Mouse (Mus musculus): Measurements from ENCODE around the gene Mrpl58.

Gene Mrpl58

GRCm38 (mm10) chr11:115391358-115391757 lies 12.2 kb upstream of the Mrpl58 start:
- no peak for TF ChIP-seq POU5F1 (IDR thresholded peaks at IDR 0.05; ENCODE audit: borderline replicate concordance, low read length)
- H3K4me3 ChIP-seq (replicated peaks; ENCODE audit: low read length), result no peak overlapping the region
- H3K9me3 ChIP-seq (ENCODE audit: low read length), result no peaks in the 10 kb centered on the region
- peaks cover 57% of the 10 kb centered on the region for H3K4me1 ChIP-seq (replicated peaks; ENCODE audit: low read depth, low read length)
- peaks cover 30% of the 10 kb centered on the region for H3K27me3 ChIP-seq (ENCODE audit: insufficient read depth, low read length)
- peaks cover 40% of the 10 kb centered on the region for H3K36me3 ChIP-seq (ENCODE audit: insufficient read depth, low read length)

GRCm38 (mm10) chr11:115393721-115394325 lies 9.7 kb upstream of the Mrpl58 start:
- H3K27me3 ChIP-seq (ENCODE audit: insufficient read depth, low read length), result peaks cover 30% of the 10 kb centered on the region
- H3K9me3 ChIP-seq (ENCODE audit: low read length), result no peaks in the 10 kb centered on the region
- peak overlapping the region; percentile 76 for H3K4me3 ChIP-seq (replicated peaks; ENCODE audit: low read length)
- TF ChIP-seq NANOG (IDR thresholded peaks at IDR 0.05; ENCODE audit: borderline replicate concordance, low read length), result no peak
- no peak for TF ChIP-seq POU5F1 (IDR thresholded peaks at IDR 0.05; ENCODE audit: borderline replicate concordance, low read length)
- no peak for TF ChIP-seq CTCF (conservative IDR thresholded peaks at IDR 0.05; ENCODE audit: low read length)
- H3K4me1 ChIP-seq (replicated peaks; ENCODE audit: low read depth, low read length), result peaks cover 59% of the 10 kb centered on the region
- peaks cover 41% of the 10 kb centered on the region for H3K36me3 ChIP-seq (ENCODE audit: insufficient read depth, low read length)

- peaks cover 23% of the 10 kb centered on the region for H3K27me3 ChIP-seq (ENCODE audit: insufficient read depth, low read length)
- H3K4me3 ChIP-seq (replicated peaks; ENCODE audit: low read length), result no peak overlapping the region
- TF ChIP-seq POU5F1 (IDR thresholded peaks at IDR 0.05; ENCODE audit: borderline replicate concordance, low read length) (no peak), CTCF (conservative IDR thresholded peaks at IDR 0.05; ENCODE audit: low read length) (no peak), NANOG (IDR thresholded peaks at IDR 0.05; ENCODE audit: borderline replicate concordance, low read length) (no peak)
- H3K9me3 ChIP-seq (ENCODE audit: low read length), result no peaks in the 10 kb centered on the region
- H3K4me1 ChIP-seq (replicated peaks; ENCODE audit: low read depth, low read length), result peaks cover 50% of the 10 kb centered on the region
- H3K36me3 ChIP-seq (ENCODE audit: insufficient read depth, low read length), result peaks cover 24% of the 10 kb centered on the region
These were observed 5.5 kb upstream of the Mrpl58 start for GRCm38 (mm10) chr11:115398085-115398484.

GRCm38 (mm10) chr11:115400126-115400525 lies 3.4 kb upstream of the Mrpl58 start:
- Histone ChIP-seq H3K27me3 (ENCODE audit: insufficient read depth, low read length) (peaks cover 3% of the 10 kb centered on the region), H3K9me3 (ENCODE audit: low read length) (no peaks in the 10 kb centered on the region), H3K36me3 (ENCODE audit: insufficient read depth, low read length) (peaks cover 20% of the 10 kb centered on the region), H3K4me1 (replicated peaks; ENCODE audit: low read depth, low read length) (peaks cover 45% of the 10 kb centered on the region), H3K4me3 (replicated peaks; ENCODE audit: low read length) (no peak overlapping the region)
- TF ChIP-seq NANOG (IDR thresholded peaks at IDR 0.05; ENCODE audit: borderline replicate concordance, low read length), result no peak
- TF ChIP-seq CTCF (conservative IDR thresholded peaks at IDR 0.05; ENCODE audit: low read length), result no peak
- TF ChIP-seq POU5F1 (IDR thresholded peaks at IDR 0.05; ENCODE audit: borderline replicate concordance, low read length), result no peak

GRCm38 (mm10) chr11:115400630-115401391 lies 2.7 kb upstream of the Mrpl58 start:
- Histone ChIP-seq H3K4me1 (replicated peaks; ENCODE audit: low read depth, low read length) (peaks cover 52% of the 10 kb centered on the region), H3K9me3 (ENCODE audit: low read length) (no peaks in the 10 kb centered on the region), H3K4me3 (replicated peaks; ENCODE audit: low read length) (peak overlapping the region; percentile 51), H3K27me3 (ENCODE audit: insufficient read depth, low read length) (no peaks in the 10 kb centered on the region), H3K36me3 (ENCODE audit: insufficient read depth, low read length) (peaks cover 20% of the 10 kb centered on the region)
- no peak for TF ChIP-seq CTCF (conservative IDR thresholded peaks at IDR 0.05; ENCODE audit: low read length)
- TF ChIP-seq NANOG (IDR thresholded peaks at IDR 0.05; ENCODE audit: borderline replicate concordance, low read length), result no peak
- no peak for TF ChIP-seq POU5F1 (IDR thresholded peaks at IDR 0.05; ENCODE audit: borderline replicate concordance, low read length)

GRCm38 (mm10) chr11:115405723-115406122 lies 2.2 kb downstream of the Mrpl58 start:
- H3K9me3 ChIP-seq (ENCODE audit: low read length), result no peaks in the 10 kb centered on the region
- H3K4me3 ChIP-seq (replicated peaks; ENCODE audit: low read length), result no peak overlapping the region
- no peaks in the 10 kb centered on the region for H3K27me3 ChIP-seq (ENCODE audit: insufficient read depth, low read length)
- TF ChIP-seq CTCF (conservative IDR thresholded peaks at IDR 0.05; ENCODE audit: low read length) (no peak), POU5F1 (IDR thresholded peaks at IDR 0.05; ENCODE audit: borderline replicate concordance, low read length) (no peak), NANOG (IDR thresholded peaks at IDR 0.05; ENCODE audit: borderline replicate concordance, low read length) (no peak)
- H3K4me1 ChIP-seq (replicated peaks; ENCODE audit: low read depth, low read length), result peaks cover 82% of the 10 kb centered on the region
- H3K36me3 ChIP-seq (ENCODE audit: insufficient read depth, low read length), result peaks cover 52% of the 10 kb centered on the region

- Histone ChIP-seq H3K4me1 (replicated peaks; ENCODE audit: low read depth, low read length) (peaks cover 87% of the 10 kb centered on the region), H3K27me3 (ENCODE audit: insufficient read depth, low read length) (no peaks in the 10 kb centered on the region), H3K9me3 (ENCODE audit: low read length) (no peaks in the 10 kb centered on the region), H3K4me3 (replicated peaks; ENCODE audit: low read length) (0 out of 2 replicates have a peak overlapping the region, but pooled peaks have one; percentile 7), H3K36me3 (ENCODE audit: insufficient read depth, low read length) (peaks cover 62% of the 10 kb centered on the region)
- TF ChIP-seq NANOG (IDR thresholded peaks at IDR 0.05; ENCODE audit: borderline replicate concordance, low read length), result no peak
- TF ChIP-seq CTCF (conservative IDR thresholded peaks at IDR 0.05; ENCODE audit: low read length), result no peak
These were observed 3.4 kb downstream of the Mrpl58 start for GRCm38 (mm10) chr11:115406858-115407401.

GRCm38 (mm10) chr11:115408266-115408920 lies 4.8 kb downstream of the Mrpl58 start:
- peak overlapping the region; percentile 86 for H3K4me3 ChIP-seq (replicated peaks; ENCODE audit: low read length)
- no peaks in the 10 kb centered on the region for H3K27me3 ChIP-seq (ENCODE audit: insufficient read depth, low read length)
- peaks cover 62% of the 10 kb centered on the region for H3K36me3 ChIP-seq (ENCODE audit: insufficient read depth, low read length)
- TF ChIP-seq POU5F1 (IDR thresholded peaks at IDR 0.05; ENCODE audit: borderline replicate concordance, low read length), result no peak
- TF ChIP-seq NANOG (IDR thresholded peaks at IDR 0.05; ENCODE audit: borderline replicate concordance, low read length), result no peak
- TF ChIP-seq CTCF (conservative IDR thresholded peaks at IDR 0.05; ENCODE audit: low read length), result no peak
- H3K9me3 ChIP-seq (ENCODE audit: low read length), result no peaks in the 10 kb centered on the region
- peaks cover 82% of the 10 kb centered on the region for H3K4me1 ChIP-seq (replicated peaks; ENCODE audit: low read depth, low read length)

Data from E14TG2a.4 (cell line).